Mouse (Mus musculus) ES-E14 (cell line): Measurements from ENCODE around the gene Ppp1r9a.

Experiments used
- CHD2 ChIP-seq: IDR thresholded peaks from 2 replicates; pipeline ENCODE4 v1.6.1; 2014; ENCODE audit warnings: mild to moderate bottlenecking, low read depth, low read length, inconsistent platforms
- HCFC1 ChIP-seq: IDR thresholded peaks from 2 replicates; pipeline ENCODE4 v1.6.1; 2012; ENCODE audit warnings: low read length, inconsistent platforms, borderline replicate concordance; ENCODE audit not compliant: insufficient read depth
- ZC3H11A ChIP-seq: IDR thresholded peaks from 2 replicates; pipeline ENCODE4 v1.6.1; 2012; ENCODE audit warnings: low read depth, mild to moderate bottlenecking, inconsistent platforms, low read length, borderline replicate concordance
- ZNF384 ChIP-seq: IDR thresholded peaks from 2 replicates; pipeline ENCODE4 v1.6.1; 2012; ENCODE audit warnings: low read depth, low read length, inconsistent platforms

- TF ChIP-seq HCFC1 (no peak), CHD2 (no peak), ZC3H11A (no peak), ZNF384 (no peak)
These were observed 59.5 kb downstream of the Ppp1r9a start for GRCm38 (mm10) chr6:4962197-4962596.
